Mouse (Mus musculus) CH12.LX (cell line): Measurements from ENCODE around the gene Tspan12.
"Not testable (repeated sequence)": the region's sequence is repeated elsewhere in the genome, so short reads cannot be mapped to it uniquely, and the experiment has no call there.

ENCODE experiments used
- CTCF ChIP-seq, 2 experiments: IDR thresholded peaks in 1 of 2; conservative IDR thresholded peaks in 1 of 2; 2 replicates each; pipeline ENCODE4 v1.5.1; 2011 to 2012; ENCODE audit warnings: low read depth in 2 of 2, low read length in 2 of 2, improper control_type of control experiment in 1 of 2, inconsistent platforms in 1 of 2, mild to moderate bottlenecking in 1 of 2, moderate library complexity in 1 of 2
- HCFC1 ChIP-seq: IDR thresholded peaks from 2 replicates; pipeline ENCODE4 v1.6.1; 2012; ENCODE audit warnings: low read depth, mild to moderate bottlenecking, inconsistent platforms, low read length, improper control_type of control experiment
- MXI1 ChIP-seq: IDR thresholded peaks from 2 replicates; pipeline ENCODE4 v1.6.1; 2011; ENCODE audit warnings: mild to moderate bottlenecking, low read depth, low read length, improper control_type of control experiment
- POLR2A ChIP-seq: IDR thresholded peaks from 2 replicates; pipeline ENCODE4 v1.6.1; 2011; ENCODE audit warnings: low read depth, mild to moderate bottlenecking, improper control_type of control experiment, low read length
- RCOR1 ChIP-seq: conservative IDR thresholded peaks from 2 replicates; pipeline ENCODE4 v1.6.1; 2012; ENCODE audit warnings: low read depth, mild to moderate bottlenecking, inconsistent platforms, low read length, improper control_type of control experiment
- USF1 ChIP-seq: IDR thresholded peaks from 2 replicates; pipeline ENCODE4 v1.6.1; 2014; ENCODE audit warnings: low read depth, mild to moderate bottlenecking, inconsistent platforms, low read length, improper control_type of control experiment
- ZNF384 ChIP-seq: IDR thresholded peaks from 2 replicates; pipeline ENCODE4 v1.6.1; 2012; ENCODE audit warnings: low read depth, low read length, improper control_type of control experiment, inconsistent platforms

GRCm38 (mm10) chr6:21887971-21888370 is 35.7 kb upstream of the Tspan12 start:
- TF ChIP-seq HCFC1; CTCF (conservative IDR thresholded peaks at IDR 0.05 in 1 of 2, IDR thresholded peaks at IDR 0.05 in 1 of 2; ENCODE audit: low read depth in 2 of 2, low read length in 2 of 2); POLR2A; RCOR1; ZNF384; USF1; MXI1: not testable (repeated sequence)
